18 mouse cellular contexts compared by ENCODE assay signal in genomic region chr17:28072730-28073129, GRCm38 (mm10). TPM values are rescaled to one million over a fixed set of nuclear protein-coding genes. Genes with fewer than 3 reads are reported as not detected.
A peak's percentile ranks its signal among the peaks of the same experiment; 100 is the strongest.
DNase-seq lines count a peak whose midpoint lies in the region.
"Had no signal": no experiment of that assay in that cellular context is flagged by ENCODE, and none has a peak within 500 bp of the region (broad histone marks: within the 10 kb centered on the region; RNA-seq: fewer than 3 reads in every experiment).

No protein-coding gene starts in this region.

- DNase-seq in layer of hippocampus, adult 11-12 months (ENCODE audit: low spot score): peak; percentile 45
- DNase-seq in layer of hippocampus, postnatal 36 days: no peak
- DNase-seq in right cerebral cortex, adult 18-20 months: peak; percentile 60
- DNase-seq in right cerebral cortex, postnatal 4 days: no peak
- peak; percentile 50 to 70 for DNase-seq in right cerebral cortex, postnatal 10 days (ENCODE audit: low spot score in 2 of 2)
- no peak for DNase-seq in cerebellum, adult 8-10 months
- no peak for DNase-seq in T-cell, adult 2 months (ENCODE audit: low spot score)
- DNase-seq: adrenal gland, adult 8-10 months; adrenal gland, postnatal 36 days; cerebellum, adult 11 months; cerebellum, adult 9-10 months; cerebellum, postnatal 36 days; forebrain, postnatal 0 days; gastrocnemius, postnatal 36 days; heart, adult 11 months; heart, postnatal 10 days; heart, postnatal 4 days had no signal

RNA-seq across cellular contexts. Expression of gene Tcp11, which starts 7.7 kb away (rescaled TPM):
- total RNA-seq in layer of hippocampus, postnatal 36 days (2021): 1 to 10 TPM; 1.0 to 1.5 TPM
- total RNA-seq: adrenal gland, postnatal 36 days; gastrocnemius, adult 8-10 months; gastrocnemius, postnatal 36 days had no signal

Comparison
In these comparisons a context has a peak if more than half of its experiments do, and no peak if none do; other contexts are left out.
1. DNase-seq: peak in layer of hippocampus, adult 11-12 months (single experiment), right cerebral cortex, adult 18-20 months (single experiment) and right cerebral cortex, postnatal 10 days (2 of 2); none in layer of hippocampus, postnatal 36 days (0 of 2), right cerebral cortex, postnatal 4 days (single experiment), cerebellum, adult 8-10 months (single experiment) and T-cell, adult 2 months (single experiment).